Mouse (Mus musculus): ENCODE data around the gene Nr1i2. TPM values are rescaled to one million over a fixed set of nuclear protein-coding genes. Genes with fewer than 3 reads are reported as not detected.
A peak's percentile ranks its signal among the peaks of the same experiment; 100 is the strongest.

Gene Nr1i2
- polyA plus RNA-seq, 1 experiment from 2014 or later: 12.1 TPM

DNA sequence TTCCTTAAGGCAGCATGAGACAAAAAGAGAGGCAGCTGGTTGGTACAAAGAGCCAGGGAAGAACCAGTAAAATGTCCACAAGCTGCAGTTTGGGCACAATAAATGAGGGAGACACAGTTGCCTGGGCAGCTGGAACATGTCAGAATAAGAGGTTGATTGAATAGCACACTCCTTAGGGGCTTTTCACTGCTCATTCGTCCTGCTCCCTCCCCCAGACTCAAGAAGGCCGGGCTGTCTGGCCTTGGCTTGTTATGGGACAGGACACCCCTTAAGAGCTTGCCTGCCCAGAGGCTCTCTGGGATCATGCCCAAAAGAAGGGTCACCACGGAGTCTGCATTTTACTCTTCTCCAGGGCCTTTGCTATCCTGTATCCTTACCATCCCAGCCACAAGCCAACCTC, 11.3 kb downstream of the Nr1i2 start:
- Histone ChIP-seq H3K4me3 (replicated peaks) (no peak overlapping the region), H3K9me3 (no peaks in the 10 kb centered on the region), H3K27me3 (replicated peaks) (no peaks in the 10 kb centered on the region), H3K27ac (0 out of 2 replicates have a peak overlapping the region, but pooled peaks have one; percentile 9), H3K4me2 (replicated peaks) (no peak overlapping the region), H3K36me3 (no peaks in the 10 kb centered on the region), H3K9ac (no peak overlapping the region), H3K4me1 (replicated peaks) (peaks cover 11% of the 10 kb centered on the region)
- ATAC-seq: no peak
- 31% methylated on average over 3 of the region's 3 CpGs for WGBS

DNA sequence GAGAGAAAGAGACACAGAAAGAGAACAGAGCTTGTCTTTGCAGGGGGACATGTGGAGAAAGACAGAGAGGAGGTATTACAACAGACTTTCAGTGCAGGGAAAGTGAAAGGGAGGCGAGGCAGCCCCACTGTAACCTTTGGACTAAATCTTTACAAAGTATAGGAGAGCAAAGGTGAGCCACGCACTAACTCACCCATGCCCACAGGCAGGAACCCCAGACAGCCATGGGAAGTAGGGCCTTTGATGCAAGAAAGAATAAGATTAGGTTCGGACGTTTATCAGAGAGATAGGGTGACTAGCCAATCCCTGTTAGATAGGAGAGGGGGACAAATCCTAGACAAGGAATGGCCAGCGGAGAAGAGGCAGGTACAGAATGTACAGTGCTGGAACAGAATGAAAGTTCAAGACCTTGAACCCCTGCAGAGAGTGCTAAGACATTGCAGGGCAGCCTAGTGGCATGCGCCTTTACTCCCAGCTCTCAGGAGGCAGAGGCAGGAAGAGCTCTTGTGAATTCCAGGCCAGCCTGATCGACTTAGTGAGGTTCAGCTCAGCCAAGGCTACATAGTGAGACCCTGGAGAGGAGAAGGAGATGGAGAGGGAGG, 12.0 kb downstream of the Nr1i2 start:
- 66% methylated on average over 7 of the region's 7 CpGs for WGBS
- H3K9ac ChIP-seq: no peak overlapping the region
- H3K4me1 ChIP-seq (replicated peaks): peaks cover 5% of the 10 kb centered on the region; the same call in 1 of the 2 replicates
- no peak overlapping the region for H3K27ac ChIP-seq
- no peak overlapping the region; the same call in 1 of the 2 replicates for H3K4me2 ChIP-seq (replicated peaks)
- H3K4me3 ChIP-seq (replicated peaks): no peak overlapping the region
- peak; percentile 94 for ATAC-seq
- no peaks in the 10 kb centered on the region for H3K9me3 ChIP-seq
- H3K27me3 ChIP-seq (replicated peaks): no peaks in the 10 kb centered on the region
- no peaks in the 10 kb centered on the region for H3K36me3 ChIP-seq

- 77% methylated on average over 7 of the region's 7 CpGs for WGBS
Measured at GRCm38 (mm10) chr16:38280951-38281350, 13.7 kb downstream of the Nr1i2 start.

GRCm38 (mm10) chr16:38279794-38280193, 14.8 kb downstream of the Nr1i2 start:
- no peak for ATAC-seq
- no peak overlapping the region for H3K27ac ChIP-seq
- H3K4me2 ChIP-seq (replicated peaks): no peak overlapping the region
- no peaks in the 10 kb centered on the region; the same call in 1 of the 2 replicates for H3K9me3 ChIP-seq
- no peaks in the 10 kb centered on the region for H3K27me3 ChIP-seq (replicated peaks)
- peaks cover 3% of the 10 kb centered on the region; the same call in 1 of the 2 replicates for H3K4me1 ChIP-seq (replicated peaks)
- no peaks in the 10 kb centered on the region for H3K36me3 ChIP-seq
- 88% methylated on average over 5 of the region's 5 CpGs for WGBS
- H3K4me3 ChIP-seq (replicated peaks): no peak overlapping the region
- H3K9ac ChIP-seq: no peak overlapping the region

More at GRCm38 (mm10) chr16:38280951-38281350, 13.7 kb downstream of the Nr1i2 start:
- H3K4me1 ChIP-seq (replicated peaks): peaks cover 3% of the 10 kb centered on the region; the same call in 1 of the 2 replicates
- ATAC-seq: no peak
- H3K27ac ChIP-seq: no peak overlapping the region
- no peak overlapping the region for H3K4me2 ChIP-seq (replicated peaks)
- H3K9me3 ChIP-seq: no peaks in the 10 kb centered on the region; the same call in 1 of the 2 replicates
- no peaks in the 10 kb centered on the region for H3K27me3 ChIP-seq (replicated peaks)
- no peaks in the 10 kb centered on the region for H3K36me3 ChIP-seq
- H3K9ac ChIP-seq: no peak overlapping the region
- H3K4me3 ChIP-seq (replicated peaks): no peak overlapping the region

DNA sequence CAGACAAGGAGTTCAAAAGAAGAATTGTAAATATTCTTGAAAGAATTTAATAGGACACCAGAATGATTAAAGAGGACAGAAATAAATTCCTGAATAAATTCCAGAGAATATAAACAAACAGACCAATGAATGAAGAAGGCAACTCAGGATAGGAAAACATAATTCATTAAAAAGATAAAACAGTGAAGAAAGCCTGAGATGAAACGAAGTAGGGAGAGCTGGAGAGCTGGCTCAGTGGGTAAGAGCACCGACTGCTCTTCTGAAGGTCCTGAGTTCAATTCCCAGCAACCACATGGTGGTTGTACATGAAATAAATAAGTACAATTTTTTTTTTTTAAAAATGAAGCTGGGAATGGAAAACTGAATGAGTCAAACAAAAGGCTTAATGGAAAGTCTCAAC, 19.9 kb downstream of the Nr1i2 start:
- H3K27me3 ChIP-seq (replicated peaks): no peaks in the 10 kb centered on the region
- no peak overlapping the region for H3K4me3 ChIP-seq (replicated peaks)
- WGBS: 52% methylated on average over 2 of the region's 2 CpGs
- H3K36me3 ChIP-seq: no peaks in the 10 kb centered on the region
- no peak overlapping the region for H3K27ac ChIP-seq
- no peak overlapping the region for H3K4me2 ChIP-seq (replicated peaks)
- no peak for ATAC-seq
- H3K9me3 ChIP-seq: no peaks in the 10 kb centered on the region; the same call in 1 of the 2 replicates
- no peak overlapping the region for H3K9ac ChIP-seq
- 0 out of 2 replicates have a peak, but pooled peaks cover 2% of the 10 kb centered on the region for H3K4me1 ChIP-seq (replicated peaks)

DNA sequence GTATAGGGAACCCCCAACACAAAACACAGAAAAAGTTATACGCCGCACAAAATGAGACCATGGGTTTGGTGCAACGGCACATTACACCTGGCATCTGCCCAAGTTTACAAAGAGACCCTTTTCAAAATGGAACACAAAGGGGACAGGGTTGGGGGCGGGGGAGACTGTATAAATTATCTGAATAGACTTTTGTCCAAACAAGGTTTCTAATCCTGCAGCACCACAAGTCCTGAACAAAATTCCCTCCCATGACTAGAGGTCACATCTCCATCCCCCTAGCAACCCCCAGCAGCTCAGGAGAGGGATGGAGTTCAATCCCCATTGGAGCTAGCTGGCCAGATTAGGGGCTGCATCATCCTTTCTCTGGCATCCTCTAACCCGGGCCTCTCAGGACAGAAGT, 22.1 kb downstream of the Nr1i2 start:
- ATAC-seq: no peak
- Histone ChIP-seq H3K4me3 (replicated peaks) (no peak overlapping the region), H3K4me2 (replicated peaks) (no peak overlapping the region), H3K27me3 (replicated peaks) (no peaks in the 10 kb centered on the region), H3K9ac (no peak overlapping the region), H3K9me3 (no peaks in the 10 kb centered on the region; the same call in 1 of the 2 replicates), H3K36me3 (no peaks in the 10 kb centered on the region), H3K4me1 (replicated peaks) (0 out of 2 replicates have a peak, but pooled peaks cover 2% of the 10 kb centered on the region), H3K27ac (no peak overlapping the region)
- WGBS: 64% methylated on average over 5 of the region's 5 CpGs

GRCm38 (mm10) chr16:38271601-38272000, 23.0 kb downstream of the Nr1i2 start:
- no peak overlapping the region for H3K9ac ChIP-seq
- H3K27me3 ChIP-seq (replicated peaks): no peaks in the 10 kb centered on the region
- H3K4me3 ChIP-seq (replicated peaks): no peak overlapping the region
- no peak overlapping the region for H3K4me2 ChIP-seq (replicated peaks)
- peak; percentile 47; the same call in 1 of the 2 replicates for ATAC-seq
- no peak overlapping the region for H3K27ac ChIP-seq
- 0 out of 2 replicates have a peak, but pooled peaks cover 2% of the 10 kb centered on the region for H3K4me1 ChIP-seq (replicated peaks)
- H3K9me3 ChIP-seq: no peaks in the 10 kb centered on the region
- no peaks in the 10 kb centered on the region for H3K36me3 ChIP-seq
- WGBS: 20% methylated on average over 3 of the region's 3 CpGs

- no peak overlapping the region for H3K4me2 ChIP-seq (replicated peaks)
- H3K4me3 ChIP-seq (replicated peaks): no peak overlapping the region
- H3K9ac ChIP-seq: no peak overlapping the region
- WGBS: 89% methylated on average over 9 of the region's 9 CpGs
- ATAC-seq: no peak
- H3K36me3 ChIP-seq: no peaks in the 10 kb centered on the region
- no peaks in the 10 kb centered on the region for H3K9me3 ChIP-seq
- H3K4me1 ChIP-seq (replicated peaks): no peaks in the 10 kb centered on the region
- H3K27ac ChIP-seq: no peak overlapping the region
- no peaks in the 10 kb centered on the region for H3K27me3 ChIP-seq (replicated peaks)
Measured at GRCm38 (mm10) chr16:38255927-38256326, 38.7 kb downstream of the Nr1i2 start.

GRCm38 (mm10) chr16:38255107-38255506, 39.5 kb downstream of the Nr1i2 start:
- no peak overlapping the region for H3K4me3 ChIP-seq (replicated peaks)
- WGBS: 75% methylated on average over 4 of the region's 4 CpGs
- H3K27ac ChIP-seq: no peak overlapping the region
- H3K4me1 ChIP-seq (replicated peaks): no peaks in the 10 kb centered on the region
- ATAC-seq: no peak
- H3K36me3 ChIP-seq: no peaks in the 10 kb centered on the region
- no peak overlapping the region for H3K4me2 ChIP-seq (replicated peaks)
- H3K27me3 ChIP-seq (replicated peaks): no peaks in the 10 kb centered on the region
- H3K9me3 ChIP-seq: no peaks in the 10 kb centered on the region
- no peak overlapping the region for H3K9ac ChIP-seq

- H3K9me3 ChIP-seq: no peaks in the 10 kb centered on the region
- ATAC-seq: no peak
- no peaks in the 10 kb centered on the region for H3K27me3 ChIP-seq (replicated peaks)
- H3K4me2 ChIP-seq (replicated peaks): no peak overlapping the region
- H3K4me1 ChIP-seq (replicated peaks): no peaks in the 10 kb centered on the region
- no peak overlapping the region for H3K27ac ChIP-seq
- no peak overlapping the region for H3K4me3 ChIP-seq (replicated peaks)
- no peaks in the 10 kb centered on the region for H3K36me3 ChIP-seq
- WGBS: 77% methylated on average over 14 of the region's 14 CpGs
- H3K9ac ChIP-seq: no peak overlapping the region
Measured at GRCm38 (mm10) chr16:38254001-38254400, 40.6 kb downstream of the Nr1i2 start.

DNA sequence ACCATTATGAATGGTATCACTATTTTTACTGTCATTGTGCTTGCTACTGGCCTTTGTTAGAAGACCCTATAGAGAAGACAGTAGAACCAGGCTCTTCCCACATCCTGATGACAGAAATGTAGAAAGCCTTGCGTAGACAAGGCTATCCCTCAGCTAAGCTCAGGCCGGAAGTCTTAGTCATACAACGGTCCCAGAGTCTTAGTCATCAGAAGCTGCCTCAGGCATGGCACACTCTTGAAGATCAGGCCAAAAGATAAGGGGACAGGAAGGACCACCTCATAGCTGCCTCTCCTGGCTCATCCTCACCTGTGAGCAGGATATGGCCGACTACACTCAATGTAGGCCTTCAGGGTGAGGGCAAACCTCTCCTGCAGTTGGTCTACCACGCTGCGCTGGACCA, 44.2 kb downstream of the Nr1i2 start:
- Histone ChIP-seq H3K36me3 (no peaks in the 10 kb centered on the region), H3K27me3 (replicated peaks) (no peaks in the 10 kb centered on the region), H3K27ac (no peak overlapping the region), H3K9me3 (no peaks in the 10 kb centered on the region), H3K9ac (no peak overlapping the region), H3K4me2 (replicated peaks) (no peak overlapping the region), H3K4me3 (replicated peaks) (no peak overlapping the region), H3K4me1 (replicated peaks) (0 out of 2 replicates have a peak, but pooled peaks cover 2% of the 10 kb centered on the region)
- no peak for ATAC-seq
- 84% methylated on average over 6 of the region's 6 CpGs for WGBS

DNA sequence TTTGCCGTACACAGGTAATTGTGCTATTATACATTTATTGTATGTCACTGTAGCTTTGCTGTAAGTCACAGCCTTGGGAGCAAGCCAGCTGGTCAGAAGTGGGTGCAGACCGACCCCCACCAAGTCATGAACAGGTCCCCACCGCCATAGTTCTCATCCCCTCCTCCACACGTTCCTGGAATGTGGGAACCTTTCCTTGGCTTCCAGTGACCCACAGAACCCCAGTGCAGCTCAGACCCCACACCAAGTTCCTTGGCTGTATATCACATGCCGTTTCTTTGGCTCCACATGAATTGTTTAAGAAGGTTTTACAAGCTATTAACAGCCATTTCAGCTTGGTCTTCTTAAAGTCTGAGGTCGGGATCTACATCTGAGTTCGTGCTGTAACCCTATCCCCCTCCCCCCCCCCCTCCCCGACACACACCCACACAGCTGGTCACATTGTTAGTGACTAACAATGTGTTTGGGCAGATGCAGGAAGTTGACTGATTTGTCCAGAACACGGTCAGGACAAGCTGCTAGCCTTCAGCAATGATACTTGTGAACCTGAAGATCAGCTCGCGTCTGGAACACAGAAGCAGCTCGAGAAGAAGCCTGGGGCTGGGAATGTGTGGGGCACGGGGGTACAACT, 46.2 kb downstream of the Nr1i2 start:
- Histone ChIP-seq H3K4me3 (replicated peaks) (no peak overlapping the region), H3K4me1 (replicated peaks) (0 out of 2 replicates have a peak, but pooled peaks cover 2% of the 10 kb centered on the region), H3K9ac (no peak overlapping the region), H3K27ac (no peak overlapping the region), H3K36me3 (no peaks in the 10 kb centered on the region), H3K4me2 (replicated peaks) (no peak overlapping the region), H3K9me3 (no peaks in the 10 kb centered on the region), H3K27me3 (replicated peaks) (no peaks in the 10 kb centered on the region)
- no peak for ATAC-seq
- 39% methylated on average over 13 of the region's 13 CpGs for WGBS
